ENCODE assay signal across 12 mouse cellular contexts in genomic region chr14:27299705-27300104, GRCm38 (mm10).
DNase-seq lines count a peak whose midpoint lies in the region.
"Had no signal": no experiment of that assay in that cellular context is flagged by ENCODE, and none has a peak within 500 bp of the region (broad histone marks: within the 10 kb centered on the region; RNA-seq: fewer than 3 reads in every experiment).

No protein-coding gene starts in this region.

- DNase-seq in heart, adult 11 months: peak; percentile 91
- DNase-seq in heart, postnatal 4 days: no peak
- DNase-seq in kidney, postnatal 10 days: peak; percentile 34
- no peak for DNase-seq in kidney, adult 18-20 months
- DNase-seq in 3T3-L1 (ENCODE audit: low read depth, low spot score): peak; percentile 51
- peak; percentile 17 for DNase-seq in lung, postnatal 14 days
- no peak for DNase-seq in retina, embryonic 14.5 days (ENCODE audit: low spot score)
- no peak for DNase-seq in yolk sac, embryonic 10.5 days (ENCODE audit: low spot score)
- DNase-seq: adrenal gland, adult 8-10 months; cerebellum, adult 18-20 months; heart, postnatal 14 days; right cerebral cortex, postnatal 14 days had no signal

Comparison
In these comparisons a context has a peak if more than half of its experiments do, and no peak if none do; other contexts are left out.
1. DNase-seq: peak in heart, adult 11 months (single experiment), kidney, postnatal 10 days (single experiment), 3T3-L1 (single experiment) and lung, postnatal 14 days (single experiment); none in heart, postnatal 4 days (single experiment), kidney, adult 18-20 months (single experiment), retina, embryonic 14.5 days (single experiment) and yolk sac, embryonic 10.5 days (single experiment).